Mouse (Mus musculus) layer of hippocampus, postnatal 25 days (tissue): ENCODE data around the gene Krtap4-1. TPM values are rescaled to one million over a fixed set of nuclear protein-coding genes. Genes with fewer than 3 reads are reported as not detected.
"Not testable (repeated sequence)": the region's sequence is repeated elsewhere in the genome, so short reads cannot be mapped to it uniquely, and the experiment has no call there.

Source experiments
- DNase-seq, 2 experiments: peaks; one replicate each; pipeline ENCODE4 v3.0.0; 2022; ENCODE audit warnings: mixed read lengths in 2 of 2, low spot score in 1 of 2; ENCODE audit errors: extremely low spot score in 1 of 2
- total RNA-seq, 2 experiments: library from RNA; stranded (reverse); gene quantifications; 2 replicates each; pipeline ENCODE4 v1.2.3; 2021

The Krtap4-1 gene
- not detected for total RNA-seq

GRCm38 (mm10) chr11:99628138-99628537 lies at the start of gene Krtap4-1:
Krtap4-1 (minus strand) TSS chr11:99628238.
- no peak for DNase-seq

- no peak for DNase-seq
Measured at GRCm38 (mm10) chr11:99665860-99666259, 37.8 kb upstream of the Krtap4-1 start, which contains the start of gene Krtap4-6. Krtap4-6 (minus strand) TSS chr11:99665960.

- DNase-seq: no peak
Measured at GRCm38 (mm10) chr11:99662802-99663201, 34.8 kb upstream of the Krtap4-1 start.

- DNase-seq: no peak
Measured at GRCm38 (mm10) chr11:99659256-99659655, 31.2 kb upstream of the Krtap4-1 start.

- not testable (repeated sequence) for DNase-seq
Measured at GRCm38 (mm10) chr11:99658467-99659010, 30.5 kb upstream of the Krtap4-1 start, which contains the start of gene Gm11563. Gm11563 (minus strand) TSS chr11:99658960.

- no peak for DNase-seq
Measured at GRCm38 (mm10) chr11:99657051-99657450, 29.0 kb upstream of the Krtap4-1 start.

GRCm38 (mm10) chr11:99650136-99650535 lies 22.1 kb upstream of the Krtap4-1 start, which contains the start of gene Gm11555:
Gm11555 (minus strand) TSS chr11:99650236.
- no peak for DNase-seq

GRCm38 (mm10) chr11:99646444-99646843 lies 18.4 kb upstream of the Krtap4-1 start:
- no peak for DNase-seq

GRCm38 (mm10) chr11:99644351-99644750 lies 16.3 kb upstream of the Krtap4-1 start:
- DNase-seq: no peak

- DNase-seq: not testable (repeated sequence)
Measured at GRCm38 (mm10) chr11:99643635-99644139, 15.6 kb upstream of the Krtap4-1 start, which contains the start of gene Krtap4-7. Krtap4-7 (minus strand) TSS chr11:99644089.

GRCm38 (mm10) chr11:99640926-99641325 lies 12.9 kb upstream of the Krtap4-1 start:
- DNase-seq: no peak

GRCm38 (mm10) chr11:99637086-99637485 lies 9.0 kb upstream of the Krtap4-1 start:
- DNase-seq: no peak

- DNase-seq: no peak
Measured at GRCm38 (mm10) chr11:99634653-99635134, 6.7 kb upstream of the Krtap4-1 start, which contains the start of gene Krtap4-2. Krtap4-2 (minus strand) TSS chr11:99635084.

- no peak for DNase-seq
Measured at GRCm38 (mm10) chr11:99633293-99633692, 5.3 kb upstream of the Krtap4-1 start.

- no peak for DNase-seq
Measured at GRCm38 (mm10) chr11:99630890-99631289, 2.9 kb upstream of the Krtap4-1 start.

GRCm38 (mm10) chr11:99620335-99620734 lies 7.7 kb downstream of the Krtap4-1 start, which contains the start of gene Gm11562:
Gm11562 (minus strand) TSS chr11:99620435.
- DNase-seq: no peak

- DNase-seq: no peak
Measured at GRCm38 (mm10) chr11:99614796-99615363, 13.2 kb downstream of the Krtap4-1 start, which contains the start of gene Krtap2-4. Krtap2-4 (minus strand) TSS chr11:99614846.

- DNase-seq: not testable (repeated sequence)
Measured at GRCm38 (mm10) chr11:99610089-99610488, 17.9 kb downstream of the Krtap4-1 start, which contains the start of gene Gm11937. Gm11937 (minus strand) TSS chr11:99610189.

GRCm38 (mm10) chr11:99609126-99609525 lies 18.9 kb downstream of the Krtap4-1 start:
- DNase-seq: peak in 1 of 2 experiments; percentile 7

GRCm38 (mm10) chr11:99603208-99603607 lies 24.8 kb downstream of the Krtap4-1 start, which contains the start of gene Gm11938:
Gm11938 (minus strand) TSS chr11:99603308.
- not testable (repeated sequence) for DNase-seq

- not testable (repeated sequence) for DNase-seq
Measured at GRCm38 (mm10) chr11:99597742-99598141, 30.3 kb downstream of the Krtap4-1 start, which contains the start of gene Krtap9-3. Krtap9-3 (minus strand) TSS chr11:99598105.
